Mouse (Mus musculus) liver, embryonic 16.5 days (tissue): Measurements from ENCODE around the gene Mrps33. TPM values are rescaled to one million over a fixed set of nuclear protein-coding genes. Genes with fewer than 3 reads are reported as not detected.

Experiments
- ATAC-seq: fragments of 200-750 bp; cut with Nextera tagmentation; 2 replicates; pipeline ENCODE4 v1.8.0; 2017; ENCODE audit warnings: low read depth, mild to moderate bottlenecking, moderate number of reproducible peaks, moderate library complexity
- H3K27ac ChIP-seq: fragments of 300-500 bp; sonication (generic); 2 replicates; pipeline ENCODE4 v1.5.1; 2014; ENCODE audit warnings: mild to moderate bottlenecking, low read length
- H3K27me3 ChIP-seq: fragments of 300-500 bp; sonication (generic); 2 replicates; pipeline ENCODE4 v1.6.1; 2014; ENCODE audit warnings: low read depth, low read length, mixed read lengths; ENCODE audit not compliant: control insufficient read depth, insufficient read depth
- H3K36me3 ChIP-seq: fragments of 300-500 bp; sonication (generic); 2 replicates; pipeline ENCODE4 v1.6.1; 2014; ENCODE audit warnings: mild to moderate bottlenecking; ENCODE audit not compliant: control insufficient read depth, insufficient read depth
- H3K4me1 ChIP-seq: fragments of 300-500 bp; sonication (generic); 2 replicates; pipeline ENCODE4 v1.6.1; 2014; ENCODE audit warnings: low read depth, low read length, mixed read lengths; ENCODE audit not compliant: control insufficient read depth
- H3K4me2 ChIP-seq: fragments of 300-500 bp; sonication (generic); 2 replicates; pipeline ENCODE4 v1.6.1; 2014; ENCODE audit warnings: low read depth, low read length, mixed read lengths
- H3K4me3 ChIP-seq: fragments of 300-500 bp; sonication (generic); 2 replicates; pipeline ENCODE4 v1.5.1; 2014; ENCODE audit warnings: low read depth, mild to moderate bottlenecking, low read length
- H3K9ac ChIP-seq: fragments of 300-500 bp; sonication (generic); 2 replicates; pipeline ENCODE4 v1.6.1; 2014; ENCODE audit warnings: low read depth, low read length
- H3K9me3 ChIP-seq: fragments of 300-500 bp; sonication (generic); replicated peaks from 2 replicates; pipeline ENCODE4 v1.6.1; 2016; ENCODE audit warnings: low read length; ENCODE audit not compliant: control insufficient read depth
- whole genome bisulfite sequencing: fragments of 180-500 bp; shearing (Covaris S2); extraction: QIAGEN DNeasy Blood & Tissue Kit; methylation state at CpG from one replicate; pipeline ENCODE4 v1.1.7; 2014; ENCODE audit not compliant: insufficient replicate concordance; 5-methylcytosine and 5-hydroxymethylcytosine counted together
- polyA plus RNA-seq: library from polyadenylated mRNA; unstranded; fragments of >200 nt; fragmentation: Nextera tagmentation; extraction: Ambion mirVana; gene quantifications from 2 replicates; pipeline ENCODE4 v1.2.1, GENCODE M21; 2015

Mrps33 gene
- 53.8 and 62.2 TPM in 2 replicates for polyA plus RNA-seq

DNA sequence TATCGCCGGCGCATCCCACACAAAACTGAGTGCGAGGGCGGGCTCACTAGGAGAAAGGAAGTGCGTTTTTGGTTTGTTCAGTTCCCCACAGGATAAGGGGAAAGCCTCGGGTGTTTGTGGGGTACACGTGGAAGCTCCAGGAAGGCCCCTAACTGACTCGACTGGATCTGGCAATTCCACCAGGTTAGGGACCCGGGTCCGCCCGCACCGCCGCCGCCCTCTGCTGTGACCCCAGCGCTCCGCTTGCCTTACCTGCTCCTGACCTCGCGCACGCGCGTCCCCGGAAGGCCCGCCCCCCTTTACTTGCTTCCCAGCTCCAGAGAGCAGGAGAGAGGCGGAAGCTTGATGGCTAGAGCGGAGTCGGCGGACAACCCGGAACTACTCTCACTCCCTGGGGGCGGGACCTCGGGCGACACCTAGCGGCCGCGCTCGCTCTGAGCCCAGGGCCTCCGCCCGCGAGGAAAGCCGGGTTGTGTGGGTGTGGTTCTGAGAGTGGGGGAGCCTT, at the start of gene Mrps33:
TSS of gene Mrps33 (minus strand) at position 377 of the 505 bp plus-strand sequence.
- no peaks in the 10 kb centered on the region for H3K36me3 ChIP-seq
- no peaks in the 10 kb centered on the region for H3K9me3 ChIP-seq
- ATAC-seq, result peak; percentile 100
- peak within 1 kb of the TSS; percentile 5; the same call in 1 of the 2 replicates for H3K27ac ChIP-seq
- H3K4me3 ChIP-seq, result peak within 1 kb of the TSS; percentile 82
- H3K4me2 ChIP-seq, result peak within 1 kb of the TSS; percentile 85
- H3K27me3 ChIP-seq, result no peaks in the 10 kb centered on the region
- WGBS, result under 1% methylated on average over 40 of the region's 40 CpGs
- H3K4me1 ChIP-seq, result no peaks in the 10 kb centered on the region; the same call in 1 of the 2 replicates
- peak within 1 kb of the TSS; percentile 76 for H3K9ac ChIP-seq

DNA sequence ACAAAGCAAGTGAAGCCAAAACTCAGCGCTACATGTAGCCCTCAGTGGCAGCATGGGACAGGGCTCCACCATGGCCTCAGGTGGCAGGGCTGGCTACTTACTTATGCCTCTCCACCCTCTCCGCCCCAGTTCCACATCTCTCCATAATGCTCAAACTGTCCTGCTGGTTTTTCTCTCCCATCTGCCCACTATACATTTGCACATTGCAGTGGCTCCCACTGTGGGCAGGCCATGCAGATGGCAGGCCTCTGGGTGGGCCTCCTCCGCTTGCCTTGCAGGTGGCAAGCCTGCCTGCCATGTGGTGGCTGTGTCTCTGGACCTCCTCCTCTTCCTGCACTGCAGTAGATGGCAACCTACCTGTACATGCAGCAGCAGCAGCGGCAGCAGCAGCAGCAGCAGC, 38.9 kb upstream of the Mrps33 start:
- H3K9ac ChIP-seq, result no peak overlapping the region
- no peak for ATAC-seq
- no peaks in the 10 kb centered on the region for H3K4me1 ChIP-seq
- H3K36me3 ChIP-seq, result no peaks in the 10 kb centered on the region
- H3K9me3 ChIP-seq, result no peaks in the 10 kb centered on the region
- no peaks in the 10 kb centered on the region for H3K27me3 ChIP-seq
- H3K4me2 ChIP-seq, result no peak overlapping the region
- WGBS, result 71% methylated on average over 4 of the region's 4 CpGs
- H3K4me3 ChIP-seq, result no peak overlapping the region
- H3K27ac ChIP-seq, result no peak overlapping the region

DNA sequence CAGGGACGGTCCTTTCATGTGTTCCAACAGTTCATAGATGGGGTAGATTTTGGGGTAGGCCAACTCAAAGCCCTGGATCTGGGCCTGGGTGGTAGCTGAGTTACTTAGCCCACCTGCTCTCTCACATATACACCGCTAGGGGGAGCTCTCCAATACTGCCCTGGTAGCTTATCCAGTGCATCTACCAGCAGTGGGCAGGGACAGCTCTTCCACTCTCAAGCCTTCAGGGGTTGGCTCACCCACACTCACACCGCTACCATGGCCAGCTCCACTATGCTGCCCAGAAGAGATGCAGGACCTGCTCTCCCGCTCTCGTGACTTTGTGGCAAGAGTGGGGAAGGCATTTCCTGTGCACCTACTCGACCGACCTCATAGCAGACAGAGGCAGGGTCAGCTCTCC, 38.0 kb upstream of the Mrps33 start:
- Histone ChIP-seq H3K27ac (no peak overlapping the region), H3K36me3 (no peaks in the 10 kb centered on the region), H3K9ac (no peak overlapping the region), H3K4me2 (no peak overlapping the region), H3K4me1 (no peaks in the 10 kb centered on the region), H3K27me3 (no peaks in the 10 kb centered on the region), H3K9me3 (no peaks in the 10 kb centered on the region), H3K4me3 (no peak overlapping the region)
- ATAC-seq, result no peak
- WGBS, result 22% methylated on average over 7 of the region's 7 CpGs

DNA sequence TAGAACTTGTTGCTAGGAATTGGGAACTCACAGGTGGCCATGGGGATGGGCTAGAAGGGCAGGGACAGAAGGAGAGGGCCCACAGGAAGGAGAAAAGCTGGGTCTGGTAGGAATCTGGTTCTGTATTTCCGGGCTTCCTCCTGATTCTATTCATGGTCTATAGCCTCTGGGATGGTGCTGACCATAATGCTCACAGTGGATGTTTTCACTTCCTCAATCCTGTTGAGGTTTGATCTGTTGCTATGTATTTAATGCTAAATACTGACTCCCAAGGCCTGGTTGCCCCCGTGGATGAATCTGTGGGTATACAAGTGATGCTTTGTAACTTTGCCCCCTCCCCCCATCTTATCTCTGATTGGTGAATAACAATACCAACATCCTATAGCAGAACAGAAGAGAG, 36.8 kb upstream of the Mrps33 start:
- no peaks in the 10 kb centered on the region for H3K4me1 ChIP-seq
- H3K9me3 ChIP-seq, result no peaks in the 10 kb centered on the region
- no peak overlapping the region for H3K9ac ChIP-seq
- no peak for ATAC-seq
- 31% methylated on average over 2 of the region's 2 CpGs for WGBS
- no peaks in the 10 kb centered on the region for H3K36me3 ChIP-seq
- no peaks in the 10 kb centered on the region for H3K27me3 ChIP-seq
- no peak overlapping the region for H3K27ac ChIP-seq
- H3K4me2 ChIP-seq, result no peak overlapping the region
- H3K4me3 ChIP-seq, result no peak overlapping the region

DNA sequence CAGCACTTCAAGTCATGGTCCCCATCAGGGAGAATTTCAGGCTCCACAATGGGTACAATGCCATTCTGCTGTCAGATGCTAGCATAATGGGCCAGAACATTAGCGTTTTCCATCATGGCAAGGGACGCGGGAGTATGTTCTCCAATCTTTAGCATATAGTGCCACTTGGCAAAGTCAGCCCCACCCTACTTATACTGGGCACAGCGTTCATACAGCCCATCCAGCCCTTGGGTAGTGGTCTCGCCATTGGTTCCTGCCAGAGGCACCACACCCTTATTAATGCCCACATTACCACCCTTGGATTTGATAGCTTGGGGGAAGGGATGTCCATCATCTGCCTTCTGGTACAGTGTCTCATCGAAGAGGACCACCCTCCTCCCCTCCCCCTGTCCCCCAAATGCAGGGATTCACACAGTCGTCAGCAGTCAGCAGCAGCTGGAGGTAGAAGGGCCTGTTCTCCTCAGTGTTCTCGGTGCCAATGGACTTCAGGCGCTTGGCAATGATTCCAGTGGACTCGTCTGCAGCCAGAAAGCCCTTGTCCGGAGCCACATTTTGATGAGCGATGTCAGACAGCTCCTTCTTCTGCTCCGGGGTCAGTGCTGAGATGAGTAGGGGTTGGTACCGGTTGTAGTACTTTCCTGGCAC, 33.0 kb upstream of the Mrps33 start:
- ATAC-seq, result no peak
- Histone ChIP-seq H3K27ac (no peak overlapping the region), H3K4me3 (no peak overlapping the region), H3K36me3 (no peaks in the 10 kb centered on the region), H3K9ac (no peak overlapping the region), H3K4me2 (no peak overlapping the region), H3K9me3 (no peaks in the 10 kb centered on the region), H3K27me3 (no peaks in the 10 kb centered on the region), H3K4me1 (no peaks in the 10 kb centered on the region)
- WGBS, result 66% methylated on average over 14 of the region's 14 CpGs

DNA sequence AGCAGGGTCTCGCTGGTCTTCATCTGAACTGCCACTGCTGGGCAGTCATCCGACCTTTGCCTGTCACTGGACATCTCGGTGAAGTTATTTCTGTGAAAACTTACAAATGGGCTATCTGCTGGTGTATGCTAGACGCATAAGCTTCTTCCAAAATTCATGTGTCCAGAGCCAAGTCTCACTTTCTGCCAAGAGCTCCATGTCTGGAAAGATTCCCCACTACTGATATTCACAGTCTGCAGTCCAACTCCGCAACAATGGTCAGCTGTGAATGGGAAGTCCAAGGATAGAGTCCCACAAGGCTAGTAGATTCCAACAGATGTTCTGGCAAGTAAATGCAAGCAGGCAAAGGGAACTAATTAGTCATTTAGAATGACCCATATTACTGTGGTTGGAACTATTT, 17.9 kb upstream of the Mrps33 start:
- 61% methylated on average over 5 of the region's 5 CpGs for WGBS
- H3K9ac ChIP-seq, result no peak overlapping the region
- H3K4me3 ChIP-seq, result no peak overlapping the region
- no peaks in the 10 kb centered on the region for H3K36me3 ChIP-seq
- no peaks in the 10 kb centered on the region for H3K4me1 ChIP-seq
- H3K27me3 ChIP-seq, result no peaks in the 10 kb centered on the region
- no peaks in the 10 kb centered on the region for H3K9me3 ChIP-seq
- no peak overlapping the region for H3K4me2 ChIP-seq
- no peak overlapping the region for H3K27ac ChIP-seq
- ATAC-seq, result no peak

DNA sequence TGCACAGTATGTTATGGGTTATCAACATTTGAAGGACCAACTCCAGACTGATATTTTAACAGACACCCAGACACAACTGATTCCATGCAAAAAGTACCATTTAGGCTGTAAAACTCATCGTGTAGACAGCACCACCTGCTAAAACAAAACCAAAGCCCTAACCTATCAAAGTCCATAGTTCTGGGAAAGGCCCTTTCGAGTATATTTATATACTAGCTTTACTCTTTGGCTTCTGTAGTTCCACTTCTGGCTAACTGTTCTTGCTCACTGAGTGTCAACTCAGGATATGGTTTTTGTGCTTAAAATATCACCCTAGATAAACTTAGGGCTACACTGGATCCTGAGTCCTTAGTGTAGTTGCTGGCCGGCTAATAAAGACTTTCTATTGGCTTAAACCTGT, 10.5 kb upstream of the Mrps33 start:
- H3K4me2 ChIP-seq, result no peak overlapping the region
- no peaks in the 10 kb centered on the region for H3K36me3 ChIP-seq
- no peak overlapping the region for H3K27ac ChIP-seq
- no peaks in the 10 kb centered on the region for H3K4me1 ChIP-seq
- H3K27me3 ChIP-seq, result no peaks in the 10 kb centered on the region
- ATAC-seq, result no peak
- 50% methylated on average over 3 of the region's 3 CpGs for WGBS
- no peak overlapping the region for H3K9ac ChIP-seq
- no peaks in the 10 kb centered on the region for H3K9me3 ChIP-seq
- H3K4me3 ChIP-seq, result no peak overlapping the region

DNA sequence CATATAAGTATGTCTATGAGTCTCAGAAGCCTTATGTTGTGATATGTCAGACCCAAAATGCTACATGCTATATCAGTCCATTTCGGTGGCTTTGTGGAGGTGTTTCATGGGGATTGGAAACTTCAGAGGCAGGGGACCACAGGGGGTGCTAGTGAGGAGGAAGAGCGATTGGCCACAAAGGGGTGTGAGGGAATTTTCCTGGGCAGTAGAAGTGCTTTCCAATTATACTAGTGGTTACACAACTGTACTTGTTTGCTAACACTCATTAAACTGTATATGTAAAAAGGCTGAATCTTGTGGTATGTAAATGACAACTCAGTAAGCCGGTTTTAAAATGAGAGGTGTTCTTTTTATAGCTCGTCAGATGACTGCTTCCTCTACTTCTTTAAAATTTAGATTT, 8.1 kb upstream of the Mrps33 start:
- Histone ChIP-seq H3K4me1 (no peaks in the 10 kb centered on the region), H3K9ac (no peak overlapping the region), H3K9me3 (no peaks in the 10 kb centered on the region), H3K4me2 (no peak overlapping the region), H3K4me3 (no peak overlapping the region), H3K36me3 (no peaks in the 10 kb centered on the region), H3K27me3 (no peaks in the 10 kb centered on the region), H3K27ac (no peak overlapping the region)
- no peak for ATAC-seq
- 30% methylated on average over 4 of the region's 4 CpGs for WGBS

DNA sequence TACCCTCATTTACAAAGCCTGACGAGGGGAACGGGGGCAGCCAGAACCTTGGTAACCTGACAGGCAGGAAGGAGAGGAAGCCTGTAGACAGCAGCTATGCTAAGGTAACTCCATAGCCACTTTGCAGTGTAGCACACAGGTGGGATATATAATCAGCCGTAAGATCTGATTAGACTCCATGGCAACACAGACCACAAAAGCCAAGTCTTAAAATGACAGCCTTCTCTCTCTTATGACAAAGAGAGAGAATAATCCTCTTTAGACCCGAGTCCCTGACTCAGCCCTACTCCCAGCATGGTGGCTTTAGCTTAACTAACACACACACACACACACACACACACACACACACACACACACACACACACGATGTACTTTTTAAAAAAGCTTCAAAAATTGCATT, 2.3 kb downstream of the Mrps33 start:
- Histone ChIP-seq H3K9ac (no peak overlapping the region), H3K9me3 (no peaks in the 10 kb centered on the region), H3K4me3 (no peak overlapping the region), H3K4me1 (no peaks in the 10 kb centered on the region; the same call in 1 of the 2 replicates), H3K36me3 (no peaks in the 10 kb centered on the region), H3K27me3 (no peaks in the 10 kb centered on the region), H3K4me2 (no peak overlapping the region), H3K27ac (no peak overlapping the region)
- 63% methylated on average over 5 of the region's 5 CpGs for WGBS
- ATAC-seq, result no peak
